Mouse (Mus musculus) bone marrow macrophage, adult 2 months (primary cell): ENCODE measurements at regions not wholly inside any gene's neighbourhood (a gene's known extent, or its start where the extent isn't known, plus 50 kb on each side); places are given as distances from the start of the nearest gene placed in this dataset.

Experiments used
- CTCF ChIP-seq: IDR thresholded peaks from 2 replicates; pipeline ENCODE4 v1.5.1; 2012; ENCODE audit warnings: low read depth, mild to moderate bottlenecking, low read length, moderate library complexity
- POLR2A ChIP-seq: IDR thresholded peaks from 2 replicates; pipeline ENCODE4 v1.6.1; 2012; ENCODE audit warnings: mild to moderate bottlenecking, low read depth, low read length, borderline replicate concordance

- TF ChIP-seq CTCF (no peak), POLR2A (no peak)
Observed at GRCm38 (mm10) chr8:88018494-88018893, 59.1 kb upstream of the Zfp423 start.
